Mouse (Mus musculus): ENCODE data around the gene Gm3542.
"Not testable (repeated sequence)": the region's sequence is repeated elsewhere in the genome, so short reads cannot be mapped to it uniquely, and the experiment has no call there.

The Gm3542 gene

GRCm38 (mm10) chr14:5334828-5335227 lies at the start of gene Gm3542:
Gm3542 (minus strand) TSS chr14:5334928.
- DNase-seq (ENCODE audit: low spot score): not testable (repeated sequence)

Measured in embryo, embryonic 10 days (tissue).